Mouse (Mus musculus) thymus, postnatal 10 days (tissue): ENCODE measurements around the gene Enox1.

ENCODE experiments used
- DNase-seq, 2 experiments: peaks; one replicate each; pipeline ENCODE4 v3.0.0; 2021; ENCODE audit warnings: low spot score in 2 of 2

Gene Enox1

GRCm38 (mm10) chr14:77451916-77452315 is 295.4 kb downstream of the Enox1 start:
- no peak for DNase-seq

GRCm38 (mm10) chr14:77456066-77456465 is 299.5 kb downstream of the Enox1 start:
- DNase-seq, result no peak

- no peak for DNase-seq
These were observed 300.3 kb downstream of the Enox1 start for GRCm38 (mm10) chr14:77456876-77457275.

- DNase-seq, result peak in 1 of 2 experiments; percentile 11
These were observed 301.7 kb downstream of the Enox1 start for GRCm38 (mm10) chr14:77458217-77458616.

GRCm38 (mm10) chr14:77463919-77464318 is 307.4 kb downstream of the Enox1 start:
- no peak for DNase-seq

GRCm38 (mm10) chr14:77464782-77465181 is 308.2 kb downstream of the Enox1 start:
- no peak for DNase-seq

GRCm38 (mm10) chr14:77470577-77470976 is 314.0 kb downstream of the Enox1 start:
- no peak for DNase-seq

GRCm38 (mm10) chr14:77473501-77473900 is 316.9 kb downstream of the Enox1 start:
- no peak for DNase-seq

- DNase-seq, result no peak
These were observed 317.5 kb downstream of the Enox1 start for GRCm38 (mm10) chr14:77474026-77474425.

GRCm38 (mm10) chr14:77475134-77475820 is 318.7 kb downstream of the Enox1 start:
- no peak for DNase-seq

GRCm38 (mm10) chr14:77477704-77478103 is 321.1 kb downstream of the Enox1 start:
- DNase-seq, result no peak

GRCm38 (mm10) chr14:77478210-77478609 is 321.6 kb downstream of the Enox1 start:
- DNase-seq, result no peak

GRCm38 (mm10) chr14:77478692-77479091 is 322.1 kb downstream of the Enox1 start:
- DNase-seq, result no peak

GRCm38 (mm10) chr14:77483076-77483475 is 326.5 kb downstream of the Enox1 start:
- DNase-seq, result no peak

GRCm38 (mm10) chr14:77484951-77485447 is 328.4 kb downstream of the Enox1 start:
- no peak for DNase-seq

- no peak for DNase-seq
These were observed 334.1 kb downstream of the Enox1 start for GRCm38 (mm10) chr14:77490699-77491098.

GRCm38 (mm10) chr14:77491731-77492130 is 335.2 kb downstream of the Enox1 start:
- no peak for DNase-seq

- DNase-seq, result no peak
These were observed 343.5 kb downstream of the Enox1 start for GRCm38 (mm10) chr14:77499996-77500581.

- no peak for DNase-seq
These were observed 348.0 kb downstream of the Enox1 start for GRCm38 (mm10) chr14:77504458-77505135.

- no peak for DNase-seq
These were observed 349.8 kb downstream of the Enox1 start for GRCm38 (mm10) chr14:77506341-77506740.

- DNase-seq, result no peak
These were observed 351.5 kb downstream of the Enox1 start for GRCm38 (mm10) chr14:77508036-77508435.

- DNase-seq, result no peak
These were observed 352.5 kb downstream of the Enox1 start for GRCm38 (mm10) chr14:77509042-77509441.

- DNase-seq, result no peak
These were observed 353.4 kb downstream of the Enox1 start for GRCm38 (mm10) chr14:77509924-77510323.
